Mouse (Mus musculus) MEL (cell line): ENCODE data around the gene Sytl3.

Experiments
- CTCF ChIP-seq, 3 experiments: IDR thresholded peaks in 2 of 3; conservative IDR thresholded peaks in 1 of 3; 2 replicates each; pipeline ENCODE4 v1.5.1; 2011 to 2012; ENCODE audit warnings: low read length in 3 of 3, low read depth in 2 of 3, mild to moderate bottlenecking in 2 of 3, improper control_type of control experiment in 1 of 3, inconsistent platforms in 1 of 3, mixed read lengths in 1 of 3, moderate library complexity in 1 of 3; ENCODE audit not compliant: control insufficient read depth in 1 of 3, insufficient read depth in 1 of 3, poor library complexity in 1 of 3, severe bottlenecking in 1 of 3
- ELF1 ChIP-seq: IDR thresholded peaks from 2 replicates; pipeline ENCODE4 v1.6.1; 2014; ENCODE audit warnings: low read depth, mild to moderate bottlenecking, inconsistent platforms, low read length, improper control_type of control experiment, moderate library complexity
- POLR2A ChIP-seq, 2 experiments: IDR thresholded peaks; 2 replicates each; pipeline ENCODE4 v1.6.1; 2011 to 2012; ENCODE audit warnings: low read length in 2 of 2, mild to moderate bottlenecking in 2 of 2, control low read depth in 1 of 2, improper control_type of control experiment in 1 of 2, low read depth in 1 of 2, moderate library complexity in 1 of 2; ENCODE audit not compliant: control insufficient read depth in 1 of 2, insufficient read depth in 1 of 2, poor library complexity in 1 of 2
- TAL1 ChIP-seq: IDR thresholded peaks from 2 replicates; pipeline ENCODE4 v1.6.1; 2012; ENCODE audit warnings: mild to moderate bottlenecking, inconsistent platforms, low read length, moderate library complexity, mixed read lengths
- USF1 ChIP-seq: IDR thresholded peaks from 2 replicates; pipeline ENCODE4 v1.6.1; 2014; ENCODE audit warnings: low read depth, mild to moderate bottlenecking, inconsistent platforms, low read length, improper control_type of control experiment, moderate library complexity
- USF2 ChIP-seq, 2 experiments: IDR thresholded peaks; 2 replicates each; pipeline ENCODE4 v1.6.1; 2011 to 2012; ENCODE audit warnings: improper control_type of control experiment in 2 of 2, low read length in 2 of 2, borderline replicate concordance in 1 of 2, inconsistent platforms in 1 of 2, low read depth in 1 of 2, mild to moderate bottlenecking in 1 of 2; ENCODE audit not compliant: insufficient read depth in 1 of 2
- ZNF384 ChIP-seq: IDR thresholded peaks from 2 replicates; pipeline ENCODE4 v1.6.1; 2012; ENCODE audit warnings: low read depth, mild to moderate bottlenecking, inconsistent platforms, low read length, improper control_type of control experiment

DNA sequence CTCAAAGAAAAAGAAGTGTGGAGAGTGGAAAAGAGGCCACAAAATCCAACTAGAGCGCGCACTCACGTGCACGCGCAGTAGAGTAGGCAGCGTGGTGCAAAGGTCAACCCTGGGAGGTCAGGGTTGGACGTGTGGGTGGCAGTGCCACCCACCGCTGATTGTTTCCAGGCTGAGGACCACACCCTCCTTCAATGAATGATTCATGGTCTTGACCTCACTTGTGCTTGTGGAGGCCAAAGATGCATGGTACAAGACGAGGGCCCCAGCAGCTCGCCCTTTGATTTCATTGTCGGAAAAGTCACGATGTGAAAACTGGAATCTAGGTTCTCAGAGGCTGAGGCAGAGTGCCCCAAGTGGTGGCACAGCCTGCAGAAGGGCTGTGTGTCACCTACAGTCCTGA is 72.7 kb downstream of the Sytl3 start:
- TF ChIP-seq CTCF (IDR thresholded peaks at IDR 0.05 in 2 of 3, conservative IDR thresholded peaks at IDR 0.05 in 1 of 3; ENCODE audit: control insufficient read depth in 1 of 3, insufficient read depth in 1 of 3, low read depth in 2 of 3, low read length in 3 of 3, poor library complexity in 1 of 3, severe bottlenecking in 1 of 3) (no peak), USF2 (IDR thresholded peaks at IDR 0.05; ENCODE audit: borderline replicate concordance in 1 of 2, insufficient read depth in 1 of 2, low read depth in 1 of 2, low read length in 2 of 2) (no peak), ZNF384 (no peak), TAL1 (no peak), ELF1 (no peak), POLR2A (IDR thresholded peaks at IDR 0.05; ENCODE audit: control insufficient read depth in 1 of 2, insufficient read depth in 1 of 2, low read depth in 1 of 2, low read length in 2 of 2, poor library complexity in 1 of 2) (no peak), USF1 (no peak)
